Mouse (Mus musculus) embryonic facial prominence, embryonic 15.5 days (tissue): ENCODE measurements around the gene Ccl9. TPM values are rescaled to one million over a fixed set of nuclear protein-coding genes. Genes with fewer than 3 reads are reported as not detected.
"Not testable (repeated sequence)": the region's sequence is repeated elsewhere in the genome, so short reads cannot be mapped to it uniquely, and the experiment has no call there.

Experiments
- ATAC-seq: fragments of 200-750 bp; cut with Nextera tagmentation; 2 replicates; pipeline ENCODE4 v1.8.0; 2017; ENCODE audit warnings: low read depth, moderate TSS enrichment; ENCODE audit not compliant: insufficient number of reproducible peaks, low FRiP score, low TSS enrichment
- H3K27ac ChIP-seq: fragments of 300-500 bp; sonication (generic); replicated peaks from 2 replicates; pipeline ENCODE4 v1.5.1; 2015; ENCODE audit warnings: mild to moderate bottlenecking, inconsistent platforms
- H3K27me3 ChIP-seq: fragments of 300-500 bp; sonication (generic); 2 replicates; pipeline ENCODE4 v1.6.1; 2015; ENCODE audit warnings: inconsistent platforms
- H3K36me3 ChIP-seq: fragments of 300-500 bp; sonication (generic); 2 replicates; pipeline ENCODE4 v1.6.1; 2015; ENCODE audit warnings: mild to moderate bottlenecking, inconsistent platforms
- H3K4me1 ChIP-seq: fragments of 300-500 bp; sonication (generic); 2 replicates; pipeline ENCODE4 v1.6.1; 2015; ENCODE audit warnings: inconsistent platforms
- H3K4me2 ChIP-seq: fragments of 300-500 bp; sonication (generic); replicated peaks from 2 replicates; pipeline ENCODE4 v1.6.1; 2015; ENCODE audit warnings: mild to moderate bottlenecking, inconsistent platforms
- H3K4me3 ChIP-seq: fragments of 300-500 bp; sonication (generic); replicated peaks from 2 replicates; pipeline ENCODE4 v1.5.1; 2015; ENCODE audit warnings: mild to moderate bottlenecking, inconsistent platforms
- H3K9ac ChIP-seq: fragments of 300-500 bp; sonication (generic); 2 replicates; pipeline ENCODE4 v1.6.1; 2015; ENCODE audit warnings: inconsistent platforms
- H3K9me3 ChIP-seq: fragments of 300-500 bp; sonication (generic); replicated peaks from 2 replicates; pipeline ENCODE4 v1.6.1; 2016; ENCODE audit warnings: inconsistent platforms
- WGBS: fragments of 180-500 bp; shearing (Covaris S2); methylation state at CpG from one replicate; pipeline ENCODE4 v1.1.7; 2015; 5-methylcytosine and 5-hydroxymethylcytosine counted together
- polyA plus RNA-seq: library from polyadenylated mRNA; unstranded; fragments of >200 nt; fragmentation: Nextera tagmentation; extraction: Ambion mirVana; gene quantifications from 2 replicates; pipeline ENCODE4 v1.2.1, GENCODE M21; 2015

Gene Ccl9
- polyA plus RNA-seq, 1 experiment from 2014 or later, result 7.6 TPM

DNA sequence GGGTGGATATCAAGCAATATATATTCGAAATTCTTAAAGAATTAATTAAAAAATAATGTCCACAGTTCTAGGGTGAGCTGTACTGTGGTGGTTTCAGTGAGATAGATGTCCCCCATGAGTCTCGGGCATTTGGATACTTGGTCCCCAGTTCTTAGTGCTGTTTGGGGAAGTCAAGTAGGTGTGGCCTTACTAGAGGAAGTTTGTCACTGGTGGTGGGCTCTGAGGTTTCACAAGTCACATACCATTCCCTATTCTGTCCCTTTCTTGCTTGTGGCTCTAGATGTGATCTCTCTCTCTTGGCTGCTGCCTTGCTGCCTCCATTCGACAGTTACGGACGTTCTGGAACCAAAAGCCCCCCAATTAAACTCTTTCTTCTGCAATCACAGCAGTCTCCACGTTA lies 18.0 kb downstream of the Ccl9 start:
- Histone ChIP-seq H3K9ac (no peak overlapping the region), H3K4me1 (no peaks in the 10 kb centered on the region), H3K4me2 (no peak overlapping the region), H3K9me3 (no peaks in the 10 kb centered on the region), H3K36me3 (no peaks in the 10 kb centered on the region), H3K4me3 (no peak overlapping the region), H3K27me3 (no peaks in the 10 kb centered on the region), H3K27ac (no peak overlapping the region)
- WGBS, result 74% methylated on average over 6 of the region's 6 CpGs
- ATAC-seq, result no peak

DNA sequence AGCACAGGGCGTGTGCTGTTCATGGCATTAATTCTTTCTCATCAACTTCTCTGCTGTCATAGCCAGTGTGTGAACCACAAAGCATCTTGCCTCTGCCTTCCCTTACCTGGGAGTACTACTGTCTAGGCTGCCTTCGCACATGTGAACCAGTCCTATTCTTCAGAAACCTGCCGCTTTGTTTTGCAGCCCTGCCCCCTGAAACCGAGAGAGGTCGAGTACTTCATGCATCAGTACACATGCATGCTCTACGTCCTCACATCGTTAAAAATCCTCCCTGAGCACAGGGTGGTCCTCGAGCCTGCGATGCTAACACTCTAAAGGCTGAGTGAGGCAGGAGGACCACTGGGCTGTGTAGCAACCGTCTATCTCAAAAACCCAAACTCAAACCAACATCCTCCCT lies 21.4 kb downstream of the Ccl9 start:
- Histone ChIP-seq H3K4me3 (no peak overlapping the region), H3K4me2 (no peak overlapping the region), H3K9me3 (no peaks in the 10 kb centered on the region), H3K9ac (no peak overlapping the region), H3K27ac (no peak overlapping the region), H3K36me3 (no peaks in the 10 kb centered on the region), H3K27me3 (no peaks in the 10 kb centered on the region), H3K4me1 (no peaks in the 10 kb centered on the region)
- ATAC-seq, result no peak
- 70% methylated on average over 10 of the region's 10 CpGs for WGBS

DNA sequence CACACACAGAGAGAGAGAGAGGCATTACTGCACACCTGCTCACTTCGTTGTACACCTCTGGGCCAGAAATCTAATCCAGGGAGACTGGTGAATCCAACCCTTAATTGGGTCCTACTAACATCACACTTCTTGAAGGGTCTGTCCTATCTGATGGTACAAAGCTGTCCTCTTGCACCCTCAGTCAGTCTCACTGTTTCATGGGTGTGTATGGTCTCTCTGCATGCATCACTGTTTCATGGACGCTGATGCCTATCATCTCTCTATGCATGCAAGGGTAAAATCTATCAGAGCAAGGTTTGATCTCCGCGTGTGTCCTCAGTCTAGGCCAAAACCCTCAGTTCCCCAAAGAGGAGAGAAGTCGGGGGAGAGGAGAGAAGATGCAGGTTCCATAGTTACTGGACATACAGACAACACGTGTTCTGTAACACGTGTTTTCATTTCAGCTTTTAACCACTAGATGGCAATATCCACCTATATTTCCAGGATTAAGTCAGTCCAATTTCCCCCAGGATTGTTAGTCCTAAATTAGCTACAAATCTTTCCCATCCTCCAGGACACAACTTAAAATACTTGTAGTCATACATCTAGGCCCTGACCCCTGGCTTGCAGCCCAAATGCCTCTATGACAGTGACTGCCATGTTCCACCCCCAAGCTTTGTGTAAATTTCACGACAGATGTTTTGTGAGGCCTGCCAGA lies 22.2 kb downstream of the Ccl9 start:
- Histone ChIP-seq H3K4me3 (no peak overlapping the region), H3K27ac (no peak overlapping the region), H3K4me1 (no peaks in the 10 kb centered on the region), H3K27me3 (no peaks in the 10 kb centered on the region), H3K9me3 (no peaks in the 10 kb centered on the region), H3K36me3 (no peaks in the 10 kb centered on the region), H3K9ac (no peak overlapping the region), H3K4me2 (no peak overlapping the region)
- WGBS, result 23% methylated on average over 8 of the region's 8 CpGs
- ATAC-seq, result no peak; the same call in 1 of the 2 replicates

DNA sequence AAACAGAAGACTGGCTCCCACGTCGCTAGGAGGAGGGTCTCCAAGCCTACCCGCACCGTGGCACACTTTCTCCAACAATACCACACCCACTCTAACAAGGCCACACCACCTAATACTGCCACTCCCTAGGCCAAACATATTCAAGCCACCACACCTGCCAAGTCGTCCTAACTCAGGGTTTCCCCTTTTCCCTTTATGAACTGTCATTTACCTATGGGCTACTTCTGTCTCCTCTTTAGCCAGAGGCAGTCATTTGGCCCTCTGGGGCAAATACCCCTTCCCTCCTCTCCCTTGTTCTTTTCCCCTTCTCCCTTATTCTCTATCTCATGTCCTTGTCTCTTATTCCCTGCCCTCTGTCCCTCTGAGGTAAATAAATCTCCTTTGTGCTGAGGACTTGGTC lies 26.8 kb downstream of the Ccl9 start:
- Histone ChIP-seq H3K27ac (no peak overlapping the region), H3K9ac (no peak overlapping the region), H3K4me1 (no peaks in the 10 kb centered on the region), H3K4me3 (no peak overlapping the region), H3K4me2 (no peak overlapping the region), H3K36me3 (no peaks in the 10 kb centered on the region), H3K27me3 (no peaks in the 10 kb centered on the region), H3K9me3 (no peaks in the 10 kb centered on the region)
- WGBS, result 81% methylated on average over 5 of the region's 5 CpGs
- no peak for ATAC-seq

DNA sequence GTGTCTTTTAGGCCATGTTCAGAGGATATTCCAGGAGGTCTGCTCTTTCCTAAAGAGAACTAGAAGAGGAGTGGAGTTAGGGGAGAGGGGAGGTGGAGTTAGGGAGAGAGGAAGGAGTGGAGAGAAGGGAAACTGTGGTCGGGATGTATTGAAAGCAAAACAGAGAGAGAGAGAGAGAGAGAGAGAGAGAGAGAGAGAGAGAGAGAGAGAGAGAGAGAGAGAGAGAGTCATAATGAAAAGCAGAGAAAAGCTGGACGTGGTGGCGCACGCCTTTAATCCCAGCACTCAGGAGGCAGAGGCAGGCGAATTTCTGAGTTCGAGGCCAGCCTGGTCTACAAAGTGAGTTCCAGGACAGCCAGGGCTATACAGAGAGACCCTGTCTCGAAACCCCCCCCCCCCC lies 27.4 kb downstream of the Ccl9 start:
- not testable (repeated sequence) for H3K9ac ChIP-seq, H3K9me3 ChIP-seq, H3K4me2 ChIP-seq, ATAC-seq, H3K27ac ChIP-seq, H3K36me3 ChIP-seq, H3K27me3 ChIP-seq, H3K4me1 ChIP-seq, H3K4me3 ChIP-seq
- 82% methylated on average over 7 of the region's 7 CpGs for WGBS

DNA sequence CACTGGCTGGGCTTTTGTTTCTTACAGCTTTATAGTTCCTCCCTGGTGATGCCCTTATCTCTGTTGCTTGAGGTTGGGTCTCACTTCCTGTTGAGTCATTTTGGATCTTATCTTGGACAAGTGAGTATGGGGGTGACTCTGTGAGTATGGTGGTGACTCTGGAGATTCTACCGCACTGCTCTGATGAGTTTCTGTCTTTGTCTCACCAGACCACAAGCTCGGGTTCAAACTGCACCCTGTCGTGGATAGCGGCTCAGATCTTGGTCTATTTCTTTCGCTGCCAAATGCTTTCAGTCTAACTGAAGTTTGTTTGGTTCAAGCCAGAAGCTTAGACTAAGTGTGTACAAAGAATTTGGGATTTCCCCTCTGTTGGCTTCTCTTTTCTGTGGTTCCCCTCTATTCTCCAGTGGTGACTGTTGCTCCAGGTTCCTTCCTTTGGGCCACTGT lies 28.2 kb downstream of the Ccl9 start:
- no peak for ATAC-seq
- Histone ChIP-seq H3K4me2 (no peak overlapping the region), H3K4me1 (no peaks in the 10 kb centered on the region), H3K9ac (no peak overlapping the region), H3K4me3 (no peak overlapping the region), H3K27ac (no peak overlapping the region), H3K9me3 (no peaks in the 10 kb centered on the region), H3K27me3 (no peaks in the 10 kb centered on the region), H3K36me3 (no peaks in the 10 kb centered on the region)
- WGBS, result 86% methylated on average over 5 of the region's 5 CpGs

DNA sequence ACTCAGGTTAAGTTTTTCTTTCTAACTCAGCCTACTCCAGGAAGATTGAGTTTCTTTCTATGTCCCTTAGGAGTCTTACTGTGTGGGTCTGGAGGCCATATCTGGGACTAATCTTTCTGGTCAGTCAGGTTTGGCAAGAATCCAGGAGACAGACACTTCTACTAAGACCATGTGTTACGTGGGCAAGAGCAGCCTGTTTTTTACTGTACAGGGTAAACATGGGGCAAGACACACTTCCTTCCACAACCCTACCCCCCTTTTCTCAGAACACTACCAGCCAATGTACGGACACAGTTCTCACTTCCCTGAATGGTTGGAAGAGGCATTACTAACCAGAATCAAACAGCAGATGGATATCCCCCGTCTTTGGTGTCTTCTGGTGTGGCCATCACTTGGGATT lies 34.2 kb downstream of the Ccl9 start:
- 51% methylated on average over 3 of the region's 3 CpGs for WGBS
- Histone ChIP-seq H3K4me3 (no peak overlapping the region), H3K9ac (no peak overlapping the region), H3K4me1 (no peaks in the 10 kb centered on the region), H3K9me3 (no peaks in the 10 kb centered on the region), H3K36me3 (no peaks in the 10 kb centered on the region), H3K27ac (no peak overlapping the region), H3K4me2 (no peak overlapping the region), H3K27me3 (no peaks in the 10 kb centered on the region)
- no peak for ATAC-seq

DNA sequence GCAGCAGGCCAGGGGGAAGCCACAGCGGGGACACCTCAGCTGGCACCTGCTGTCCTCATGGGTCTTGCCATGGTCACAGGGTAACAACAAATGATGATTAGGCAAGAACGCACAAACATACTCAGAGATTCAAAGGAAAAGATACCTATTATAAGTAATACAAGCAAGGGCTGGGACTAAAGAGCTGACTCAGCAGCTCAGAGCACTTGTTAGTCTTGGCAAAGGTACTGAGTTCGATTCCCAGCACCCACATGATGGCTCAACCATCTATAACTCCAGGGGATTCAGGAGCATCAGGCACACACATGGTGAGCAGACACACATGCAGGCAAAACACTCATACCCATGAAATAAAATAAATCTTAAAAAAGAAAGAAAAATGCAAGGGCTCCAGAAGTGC lies 37.0 kb downstream of the Ccl9 start:
- 88% methylated on average over 3 of the region's 3 CpGs for WGBS
- Histone ChIP-seq H3K9ac (no peak overlapping the region), H3K4me2 (no peak overlapping the region)

DNA sequence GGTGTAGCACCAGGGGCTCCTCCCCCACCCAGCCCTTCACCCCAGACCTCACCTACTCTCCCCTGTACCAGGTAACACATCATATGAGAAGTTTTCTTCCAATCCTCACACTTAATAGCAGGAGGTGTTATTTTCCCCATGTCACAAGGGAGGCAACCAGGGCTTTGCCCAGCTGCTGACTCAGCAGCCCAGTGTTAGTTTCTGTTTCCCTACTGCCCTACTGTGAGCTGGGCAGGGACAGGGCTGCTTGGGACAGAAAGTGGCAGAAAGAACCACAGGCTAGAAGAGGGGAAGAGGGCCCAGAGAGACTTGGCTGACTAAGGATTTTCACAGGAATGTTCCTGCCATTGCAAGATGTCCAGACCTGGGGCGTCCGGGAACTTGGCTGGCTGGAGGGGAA lies 37.5 kb downstream of the Ccl9 start:
- ATAC-seq, result no peak
- Histone ChIP-seq H3K4me2 (no peak overlapping the region), H3K4me1 (no peaks in the 10 kb centered on the region), H3K9me3 (no peaks in the 10 kb centered on the region), H3K36me3 (no peaks in the 10 kb centered on the region), H3K9ac (no peak overlapping the region), H3K27ac (no peak overlapping the region), H3K27me3 (no peaks in the 10 kb centered on the region), H3K4me3 (no peak overlapping the region)
- WGBS, result 68% methylated on average over 2 of the region's 2 CpGs

More for the DNA sequence above, 37.0 kb downstream of the Ccl9 start:
- no peaks in the 10 kb centered on the region for H3K36me3 ChIP-seq
- ATAC-seq, result no peak
- H3K4me1 ChIP-seq, result no peaks in the 10 kb centered on the region
- no peak overlapping the region for H3K4me3 ChIP-seq
- no peaks in the 10 kb centered on the region for H3K9me3 ChIP-seq
- no peak overlapping the region for H3K27ac ChIP-seq
- no peaks in the 10 kb centered on the region for H3K27me3 ChIP-seq

DNA sequence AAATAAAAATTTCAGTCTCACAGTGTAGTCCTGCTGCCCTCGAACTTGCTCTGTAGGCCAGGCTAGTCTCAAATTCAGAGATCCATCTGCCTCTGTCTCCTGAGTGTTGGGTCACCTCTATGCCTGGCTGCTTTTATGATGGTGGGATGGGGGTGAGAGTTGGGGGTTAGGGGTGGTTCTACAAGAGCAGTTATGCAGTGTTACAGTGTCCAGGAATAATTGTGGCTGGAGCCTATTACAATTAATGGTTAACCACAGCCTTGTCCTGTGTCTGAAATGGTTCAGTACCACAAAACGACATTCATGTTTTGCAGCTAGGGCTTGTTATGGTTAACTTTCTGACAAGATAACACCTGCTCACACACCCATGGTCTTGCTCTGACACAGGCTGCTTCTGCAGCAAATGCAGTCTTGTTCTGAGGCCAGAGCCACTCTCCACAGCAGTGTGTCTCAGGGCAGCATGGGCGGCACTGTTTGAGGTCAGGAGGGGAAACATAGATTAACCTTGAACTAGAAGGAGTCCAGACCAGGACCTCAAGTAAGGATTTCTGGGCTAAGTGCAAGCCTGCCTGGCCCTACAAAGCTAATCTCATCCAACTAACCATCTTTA lies 39.6 kb downstream of the Ccl9 start:
- Histone ChIP-seq H3K9ac (no peak overlapping the region), H3K4me2 (no peak overlapping the region), H3K9me3 (no peaks in the 10 kb centered on the region), H3K4me1 (peaks cover 13% of the 10 kb centered on the region), H3K36me3 (no peaks in the 10 kb centered on the region), H3K4me3 (no peak overlapping the region), H3K27ac (no peak overlapping the region), H3K27me3 (no peaks in the 10 kb centered on the region)
- WGBS, result 68% methylated on average over 3 of the region's 3 CpGs
- no peak for ATAC-seq

DNA sequence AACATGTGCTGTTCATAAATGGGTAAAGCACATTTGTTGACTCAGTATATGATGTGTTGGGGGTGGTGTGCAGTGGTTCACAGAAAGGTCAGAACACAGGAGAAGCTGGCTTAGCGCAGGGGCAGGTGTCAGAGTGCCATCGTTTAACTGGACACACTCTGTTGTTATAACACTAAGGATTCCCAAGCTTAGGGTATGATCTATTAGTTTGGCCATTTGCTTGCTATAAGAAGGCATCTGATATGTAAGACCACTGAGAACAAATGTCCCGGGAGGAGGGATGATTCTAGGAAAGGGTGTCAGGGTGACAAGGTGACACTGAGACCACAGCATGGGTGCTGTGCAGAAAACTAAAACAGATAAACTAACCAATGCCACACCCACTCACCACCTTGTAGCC lies 41.6 kb downstream of the Ccl9 start:
- Histone ChIP-seq H3K27me3 (no peaks in the 10 kb centered on the region), H3K4me2 (no peak overlapping the region), H3K36me3 (no peaks in the 10 kb centered on the region), H3K9me3 (no peaks in the 10 kb centered on the region), H3K9ac (no peak overlapping the region), H3K27ac (no peak overlapping the region), H3K4me1 (peaks cover 13% of the 10 kb centered on the region), H3K4me3 (no peak overlapping the region)
- 83% methylated on average over 3 of the region's 3 CpGs for WGBS
- no peak for ATAC-seq
